Mouse (Mus musculus) c-Kit-negative CD71-positive TER-119-positive erythroid progenitor cells, embryonic 14.5 days (primary cell): ENCODE measurements around the gene Gm37240.

ENCODE experiments used
- DNase-seq: peaks from one replicate; pipeline ENCODE4 v3.0.0-alpha.2; 2013; ENCODE audit warnings: low read depth, low spot score

The Gm37240 gene

DNA sequence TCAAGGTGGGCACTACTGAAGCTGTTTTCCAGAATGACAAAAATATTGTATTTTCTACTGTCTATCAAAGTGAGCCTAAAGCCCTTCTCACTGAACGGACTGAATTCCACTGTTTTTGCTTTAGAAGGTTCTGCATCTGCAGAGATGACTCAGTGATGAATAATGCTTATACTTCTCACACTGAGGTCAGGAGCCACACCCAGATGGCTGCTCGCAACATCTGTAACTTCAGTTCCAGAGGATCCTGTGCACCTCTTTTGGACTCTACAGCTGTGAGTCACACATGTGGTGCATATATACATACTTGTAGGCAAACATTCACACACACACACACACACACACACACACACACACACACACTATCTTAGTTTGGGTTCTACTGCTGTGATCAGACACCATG is 602.8 kb downstream of the Gm37240 start:
- no peak for DNase-seq

DNA sequence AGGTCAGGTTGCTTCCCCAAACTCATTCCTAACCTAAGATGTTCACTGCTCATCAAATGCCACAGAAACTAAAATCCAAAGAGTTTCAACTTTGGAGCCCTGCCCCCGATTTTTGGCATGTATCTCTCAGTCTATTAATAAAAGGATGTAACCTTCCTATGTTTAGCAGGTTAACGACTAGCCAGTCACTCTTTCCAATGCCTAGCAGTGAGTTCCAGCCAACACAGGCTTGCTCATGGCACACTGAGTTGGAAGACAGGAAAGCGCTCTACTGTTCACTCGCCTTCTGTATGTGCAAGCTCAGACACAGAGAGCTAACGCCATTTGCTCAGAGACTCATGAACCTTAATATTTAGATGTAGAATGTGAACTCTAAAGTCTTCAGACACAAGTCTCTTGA is 604.5 kb downstream of the Gm37240 start:
- no peak for DNase-seq

DNA sequence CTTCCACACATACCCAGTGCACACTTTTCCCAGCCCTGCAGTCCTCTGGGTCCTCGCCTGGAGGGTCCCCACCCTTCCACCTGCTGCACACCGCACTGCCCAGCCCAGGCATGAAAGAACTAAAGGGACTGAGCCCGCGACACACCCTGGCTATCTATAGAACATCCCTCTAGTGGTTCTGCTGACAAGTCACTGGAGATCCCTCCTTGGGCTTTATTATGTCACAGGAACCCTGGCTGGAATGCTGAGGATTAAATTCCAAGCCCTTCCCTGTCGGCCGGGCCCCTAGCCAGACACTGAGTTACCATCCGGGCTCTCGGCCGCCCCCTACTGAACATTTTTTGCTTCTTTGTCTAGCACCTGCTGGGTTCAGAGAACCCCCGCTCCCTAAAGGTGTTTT is 612.2 kb downstream of the Gm37240 start:
- no peak for DNase-seq

DNA sequence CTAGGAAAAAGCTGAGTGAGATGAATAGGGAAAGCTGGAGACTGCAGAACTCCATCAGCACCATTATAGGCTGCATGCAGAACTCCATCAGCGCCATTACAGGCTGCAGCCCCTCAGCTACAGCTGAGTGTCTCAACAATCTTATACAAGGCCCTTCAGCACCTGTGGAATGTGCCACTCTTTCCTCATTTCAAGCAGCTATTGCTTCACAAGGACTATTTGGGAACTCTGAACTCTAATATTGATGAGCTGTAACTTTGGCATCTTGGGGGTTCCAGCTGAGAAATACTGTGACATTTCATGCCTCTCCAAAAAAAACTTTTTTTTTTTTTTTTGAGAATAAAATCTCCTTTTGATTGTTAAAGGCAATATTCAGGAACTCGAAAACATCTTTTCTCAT is 615.8 kb downstream of the Gm37240 start:
- no peak for DNase-seq

DNA sequence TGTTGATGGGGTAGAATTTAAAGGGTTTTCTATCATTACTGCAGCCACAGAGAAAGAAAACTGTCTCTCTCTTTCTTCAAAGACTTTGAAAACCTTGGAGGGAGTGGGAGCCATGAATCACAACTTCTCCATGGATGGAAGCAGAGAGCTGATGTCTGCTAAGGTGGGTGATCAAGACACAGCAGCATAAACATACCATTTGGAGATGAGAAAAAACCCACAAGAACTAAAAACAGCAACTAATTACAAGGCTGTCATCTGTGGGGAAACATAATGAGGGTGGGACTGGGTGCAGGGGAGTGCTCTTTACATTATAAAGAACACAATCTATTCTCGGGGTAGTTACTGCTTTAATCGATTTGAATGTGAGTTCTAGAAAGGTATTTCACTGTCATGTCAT is 622.4 kb downstream of the Gm37240 start:
- no peak for DNase-seq

DNA sequence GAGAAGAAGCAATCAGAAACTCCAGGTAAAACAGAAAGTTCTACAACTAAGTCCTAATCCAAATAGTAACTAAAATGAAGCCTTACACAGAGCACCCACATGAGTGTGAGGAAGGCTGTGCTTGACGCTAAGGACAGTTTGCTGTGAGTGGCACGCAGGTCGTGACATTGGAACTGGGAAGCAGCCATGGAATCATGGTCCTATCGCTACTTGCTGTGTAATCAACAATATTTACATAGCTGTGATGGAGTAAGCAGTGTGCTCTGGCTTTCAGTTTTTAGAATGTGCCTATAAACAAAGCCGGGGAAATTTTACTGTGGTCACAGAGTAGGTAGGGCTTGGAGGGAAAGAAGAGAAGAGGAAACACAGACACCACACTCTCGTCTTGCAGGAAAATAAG is 622.8 kb downstream of the Gm37240 start:
- DNase-seq = no peak

DNA sequence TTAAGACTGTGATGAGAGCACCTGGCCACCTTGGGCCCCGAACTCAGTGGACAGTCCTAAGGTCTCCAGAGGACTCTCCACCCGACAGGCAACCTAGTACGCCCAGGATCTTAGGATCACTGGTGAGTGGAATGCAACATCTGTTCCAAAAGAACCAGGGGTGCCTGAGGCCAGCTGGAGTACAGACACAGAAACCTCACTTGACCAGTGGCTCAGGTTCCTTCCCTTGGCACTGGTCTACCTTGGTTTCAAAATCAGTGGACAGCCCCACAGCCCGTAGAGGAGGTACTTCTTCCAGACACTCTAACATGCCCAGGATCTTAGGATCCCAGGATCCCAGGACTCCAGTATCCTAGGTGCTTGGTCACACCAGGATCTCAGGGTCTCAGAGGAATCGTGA is 632.8 kb downstream of the Gm37240 start:
- DNase-seq = no peak

DNA sequence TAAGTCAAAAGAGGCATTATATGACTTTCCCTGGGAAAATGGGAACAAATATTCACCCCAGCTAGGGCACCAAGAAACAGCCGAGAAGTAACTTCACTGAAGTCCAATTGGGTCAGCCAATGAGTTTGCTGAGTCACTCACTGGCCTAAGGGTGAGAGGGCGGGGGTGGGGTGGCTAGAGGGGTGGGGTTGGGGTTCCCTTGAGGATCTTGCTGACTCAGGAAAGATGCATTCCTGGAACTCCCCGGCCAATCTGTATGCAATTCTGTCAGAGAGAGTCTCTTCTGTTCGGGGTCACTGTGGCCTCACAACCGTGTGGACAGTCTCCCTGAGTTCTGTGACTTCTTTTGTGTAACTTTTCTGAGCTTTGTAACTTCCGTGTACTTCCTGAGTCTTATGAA is 635.7 kb downstream of the Gm37240 start:
- no peak for DNase-seq

DNA sequence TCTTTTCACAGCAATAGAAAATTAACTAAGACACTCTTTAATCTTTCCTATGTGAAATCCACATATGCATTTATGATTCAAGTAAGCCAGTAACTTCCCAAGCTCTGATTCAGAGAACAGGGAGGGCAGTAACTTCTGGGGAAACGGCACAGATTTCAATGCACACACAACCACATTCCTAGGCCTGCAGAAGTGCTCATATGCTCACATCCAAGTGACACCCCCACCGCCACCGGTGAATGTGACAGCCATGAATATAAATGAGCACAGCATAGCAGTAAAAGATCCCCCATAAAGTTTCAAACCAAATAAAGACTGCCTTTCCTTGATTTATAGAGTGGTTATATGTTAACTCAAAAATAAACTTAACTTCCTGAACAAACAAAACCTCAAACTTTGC is 641.2 kb downstream of the Gm37240 start:
- no peak for DNase-seq

DNA sequence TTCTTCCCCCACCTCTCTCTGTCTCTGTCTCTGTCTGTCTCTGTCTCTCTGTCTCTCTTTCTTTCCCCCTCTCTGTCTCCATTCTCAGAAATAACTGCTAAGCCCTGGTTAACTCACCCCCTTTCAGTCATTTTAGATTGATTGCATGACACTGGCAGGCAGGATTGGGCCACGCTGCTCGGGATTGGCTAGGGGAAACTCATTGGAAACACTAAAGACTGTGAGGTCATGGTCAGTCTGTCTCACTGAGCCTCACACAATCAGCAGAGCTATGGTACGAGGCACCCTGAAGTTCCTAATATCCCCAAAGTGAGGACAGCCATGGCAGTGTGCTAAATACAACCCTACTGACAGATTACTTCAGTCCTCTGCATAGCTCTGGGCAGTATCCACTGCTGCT is 650.8 kb downstream of the Gm37240 start:
- DNase-seq = no peak

DNA sequence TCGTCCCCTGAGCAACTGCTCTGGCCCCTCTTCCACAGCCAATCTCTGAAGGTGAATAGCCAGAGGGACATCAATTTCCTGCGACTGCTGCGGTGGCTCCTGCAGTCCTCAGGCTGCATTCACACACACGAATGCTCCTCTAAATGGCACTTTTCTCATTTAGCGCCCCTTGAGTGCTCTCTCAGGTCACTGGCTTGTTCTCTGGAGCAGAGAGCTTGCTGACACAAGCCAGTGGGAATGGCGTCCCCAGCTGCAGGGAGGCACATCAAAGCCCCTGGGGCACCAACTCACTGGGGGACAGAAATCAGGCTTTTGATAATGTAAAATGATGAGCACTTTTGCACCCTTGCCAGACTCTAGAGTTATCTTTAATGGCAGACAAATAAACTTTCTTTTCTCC is 654.5 kb downstream of the Gm37240 start:
- DNase-seq = no peak

DNA sequence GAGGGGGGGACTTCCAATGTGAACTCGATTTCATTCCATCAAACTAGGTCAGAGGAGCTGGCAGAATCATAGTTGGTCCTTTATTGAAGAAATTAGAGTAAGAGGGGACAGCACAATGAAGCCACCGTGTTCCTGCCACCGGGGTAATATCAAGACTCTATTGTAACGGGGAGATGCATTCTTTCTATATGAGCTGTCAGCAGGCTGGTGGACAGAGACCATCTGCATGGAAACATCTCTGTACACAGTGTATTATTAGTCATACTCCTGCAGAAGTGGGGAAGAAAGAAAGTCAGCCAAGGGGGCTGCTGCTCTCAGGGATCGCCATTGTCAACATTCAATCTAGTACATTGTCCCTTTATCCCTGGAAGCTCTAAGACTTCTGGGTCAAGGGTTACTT is 665.3 kb downstream of the Gm37240 start:
- DNase-seq = no peak

DNA sequence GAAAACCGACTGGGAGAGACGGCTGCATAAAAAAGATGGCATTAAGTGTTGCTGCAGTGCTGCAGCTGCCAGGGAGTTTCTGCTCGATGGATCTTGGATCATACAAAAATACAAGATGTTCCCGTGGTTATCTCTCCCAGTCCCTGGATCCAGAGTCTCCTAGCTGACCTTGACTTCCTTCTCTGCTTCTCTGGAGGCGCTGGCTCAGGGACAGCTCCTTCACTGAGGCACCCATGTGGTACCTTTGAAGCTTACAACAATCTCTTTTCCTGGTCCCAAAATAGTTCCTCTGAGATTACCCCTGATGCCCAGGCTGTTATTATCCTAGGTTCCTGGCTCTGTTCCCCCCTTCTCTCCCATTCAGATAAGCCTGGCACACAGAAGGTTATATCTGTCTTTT is 672.4 kb downstream of the Gm37240 start:
- DNase-seq = no peak

DNA sequence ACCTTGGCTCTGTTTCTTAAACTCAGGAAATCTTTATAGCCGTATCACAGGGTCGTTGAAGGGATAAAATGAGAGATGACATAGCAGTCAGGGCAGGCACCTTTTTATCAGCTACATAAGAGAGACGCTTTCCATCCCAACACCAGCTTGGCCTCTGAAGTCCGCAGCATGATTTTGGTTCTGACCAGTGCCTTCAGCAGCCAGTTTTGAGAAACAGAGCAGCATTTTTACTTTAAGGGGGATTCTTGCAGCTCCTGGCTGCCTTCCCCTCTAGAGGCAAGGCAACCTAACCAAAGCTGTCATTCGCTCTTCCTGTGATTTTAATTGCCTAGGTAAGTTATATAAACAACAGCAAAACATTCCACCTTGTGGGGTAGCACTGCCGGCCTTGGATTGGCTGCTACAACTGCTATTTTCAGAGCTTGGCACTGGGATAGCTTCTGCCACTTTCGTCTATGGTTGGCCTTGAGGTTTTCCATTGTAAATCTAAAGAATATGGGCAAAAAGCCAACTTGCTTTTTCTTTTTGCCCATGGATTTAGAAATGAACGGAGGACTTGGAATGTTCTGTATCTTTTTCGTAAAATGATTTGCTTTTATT is 674.5 kb downstream of the Gm37240 start:
- no peak for DNase-seq

DNA sequence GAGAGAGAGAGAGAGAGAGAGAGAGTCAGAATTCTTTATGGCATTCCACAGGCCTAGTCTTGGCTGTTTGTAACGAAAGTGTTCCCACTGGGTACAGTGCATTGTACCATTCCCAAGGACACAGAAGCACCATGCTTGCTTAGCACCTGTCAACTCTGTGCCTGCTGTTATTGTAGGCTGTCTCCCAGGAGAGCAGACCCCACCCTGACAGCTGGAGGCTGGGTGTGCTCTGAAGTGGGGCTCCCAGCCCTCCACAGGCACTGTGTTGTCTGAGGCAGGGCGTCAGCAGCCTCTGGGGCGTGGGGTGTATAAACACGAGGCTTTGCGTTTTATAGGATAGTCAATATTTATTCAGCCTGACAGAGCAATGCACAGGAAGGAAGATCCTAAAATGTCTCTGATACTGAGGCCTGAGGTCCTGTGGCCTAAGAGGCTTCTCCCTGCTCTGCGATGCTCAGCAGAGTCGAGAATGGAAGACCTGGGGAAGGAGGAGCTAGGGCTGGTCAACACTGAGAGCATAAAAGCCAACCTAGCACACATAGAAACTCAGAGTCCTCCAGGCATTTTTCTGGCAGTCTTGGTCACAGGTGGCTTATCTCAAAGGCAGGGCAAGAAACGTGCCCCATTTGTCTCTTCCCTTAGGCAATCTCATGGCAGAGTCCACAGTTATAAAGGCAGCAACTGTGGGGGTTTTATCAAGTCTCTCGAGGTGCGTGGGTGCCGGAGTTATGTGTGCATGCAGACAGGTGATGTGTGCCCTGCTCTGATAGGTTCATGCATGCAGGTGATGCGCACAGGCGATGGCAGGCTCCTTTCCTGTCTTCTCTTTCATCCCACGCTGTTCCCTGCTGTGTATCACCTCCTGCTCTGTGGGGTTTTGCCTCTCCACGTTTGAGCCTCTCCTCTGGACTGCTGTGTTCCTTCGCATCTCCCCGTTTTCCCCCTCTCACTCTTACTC is 677.2 kb downstream of the Gm37240 start:
- no peak for DNase-seq

DNA sequence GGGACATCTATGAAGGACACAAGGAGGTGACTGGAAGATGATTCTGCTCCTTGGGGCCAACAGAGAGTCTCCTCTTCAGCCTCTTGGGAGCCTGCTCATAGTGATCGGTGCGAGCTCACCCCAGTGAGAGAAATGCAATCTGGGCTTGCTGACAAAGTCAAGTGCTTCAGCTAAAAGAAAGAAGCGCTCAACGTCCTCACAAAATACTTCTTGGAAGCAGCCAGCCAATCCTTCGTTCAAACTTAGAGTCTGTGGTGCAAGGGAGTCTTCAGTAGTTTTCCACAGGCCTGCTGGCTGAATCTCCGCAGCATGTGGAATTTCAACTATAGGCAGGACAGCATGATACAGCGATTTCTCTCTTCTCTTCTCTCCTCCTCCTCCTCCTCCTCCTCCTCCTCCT is 680.8 kb downstream of the Gm37240 start:
- no peak for DNase-seq

DNA sequence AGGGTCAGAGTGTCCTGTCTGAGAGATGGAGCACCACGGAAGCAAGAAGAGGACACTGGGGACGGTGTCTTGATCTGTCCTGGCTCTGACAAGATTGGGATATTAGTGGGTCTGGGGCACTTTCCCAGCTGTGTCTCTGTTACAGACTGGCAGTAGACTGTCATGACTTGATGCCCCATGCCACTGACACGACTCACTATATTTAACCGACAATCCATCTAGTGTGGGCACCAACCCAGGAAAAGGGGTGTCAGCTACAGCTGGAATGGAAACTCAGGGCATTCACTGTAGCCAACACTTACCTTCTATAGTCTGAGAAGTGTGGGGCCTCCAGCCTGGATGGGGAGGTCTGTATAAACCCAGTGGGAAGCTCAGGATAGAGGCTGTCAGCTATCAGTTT is 681.4 kb downstream of the Gm37240 start:
- DNase-seq = no peak

DNA sequence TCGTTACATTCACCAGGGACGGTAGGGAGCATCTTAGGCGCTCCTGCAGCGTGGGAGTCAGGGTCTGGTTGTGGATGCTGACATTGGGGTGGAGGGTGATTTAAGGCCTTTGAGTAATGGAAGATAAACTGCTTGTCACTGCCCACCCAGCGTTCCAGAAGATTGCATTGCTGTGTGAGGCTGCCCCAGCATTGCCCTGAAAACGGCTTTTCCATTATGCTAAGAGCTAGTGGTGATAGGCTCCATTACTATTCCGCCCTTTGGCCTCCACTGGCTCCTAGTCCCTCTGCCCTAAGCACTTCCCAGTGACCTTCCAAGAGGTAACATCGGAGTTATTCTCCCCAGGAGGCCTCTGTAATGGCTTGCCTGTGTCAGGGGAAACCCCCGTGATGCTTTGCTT is 683.7 kb downstream of the Gm37240 start:
- no peak for DNase-seq

DNA sequence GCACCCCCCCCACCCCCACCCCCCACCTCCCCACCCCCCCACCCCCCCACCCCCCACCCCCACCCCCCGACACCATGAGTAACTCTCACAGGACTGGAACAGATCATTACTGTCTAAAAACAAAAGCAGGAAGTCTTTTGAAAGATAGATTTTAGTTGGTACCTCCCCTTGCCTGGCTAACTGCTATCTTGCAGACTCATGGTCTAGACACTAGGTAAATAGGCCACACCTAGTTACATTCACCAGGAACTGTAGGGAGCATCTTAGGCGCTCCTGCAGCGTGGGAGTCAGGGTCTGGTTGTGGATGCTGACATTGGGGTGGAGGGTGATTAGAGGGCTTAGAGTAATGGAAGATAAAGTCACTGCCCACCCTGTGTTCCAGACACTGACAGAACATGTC is 684.6 kb downstream of the Gm37240 start:
- DNase-seq = no peak

DNA sequence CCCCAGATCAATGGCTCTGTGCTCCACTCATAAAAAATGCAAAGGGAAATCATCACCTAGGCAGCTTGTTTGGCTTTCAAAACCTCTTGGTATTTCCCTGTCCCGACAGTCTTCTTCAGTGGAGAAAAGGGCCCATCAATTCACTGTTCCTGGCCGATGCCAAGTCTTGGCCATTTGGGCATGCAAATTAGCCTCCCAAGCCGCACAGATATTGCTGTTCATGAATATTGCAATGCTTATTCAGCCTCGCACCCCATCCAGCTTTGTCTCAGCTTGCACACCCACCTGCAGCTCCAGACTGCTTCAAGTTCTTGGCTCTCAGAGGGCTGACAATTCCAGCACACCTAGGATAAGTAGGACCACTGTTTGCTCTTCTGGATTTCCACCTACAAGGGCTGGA is 685.5 kb downstream of the Gm37240 start:
- no peak for DNase-seq

DNA sequence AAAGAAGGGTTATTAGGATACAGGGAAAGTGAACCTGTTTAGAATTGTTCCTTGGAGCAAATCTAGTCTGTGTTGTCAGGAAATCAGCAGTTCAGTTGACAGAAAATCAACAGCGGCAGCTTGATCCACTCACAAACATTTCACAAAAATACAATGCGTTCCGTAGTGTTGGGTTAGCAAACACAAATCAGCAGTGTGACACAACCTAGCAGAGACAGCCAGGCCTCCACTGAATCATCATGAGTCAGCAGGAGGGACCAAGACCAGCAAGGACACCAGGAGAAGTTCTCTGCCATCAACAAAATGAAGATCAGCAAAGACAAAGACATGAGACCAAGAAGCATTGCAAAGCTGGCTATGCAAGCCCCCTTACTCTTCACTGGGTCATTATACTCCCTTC is 688.8 kb downstream of the Gm37240 start:
- no peak for DNase-seq

DNA sequence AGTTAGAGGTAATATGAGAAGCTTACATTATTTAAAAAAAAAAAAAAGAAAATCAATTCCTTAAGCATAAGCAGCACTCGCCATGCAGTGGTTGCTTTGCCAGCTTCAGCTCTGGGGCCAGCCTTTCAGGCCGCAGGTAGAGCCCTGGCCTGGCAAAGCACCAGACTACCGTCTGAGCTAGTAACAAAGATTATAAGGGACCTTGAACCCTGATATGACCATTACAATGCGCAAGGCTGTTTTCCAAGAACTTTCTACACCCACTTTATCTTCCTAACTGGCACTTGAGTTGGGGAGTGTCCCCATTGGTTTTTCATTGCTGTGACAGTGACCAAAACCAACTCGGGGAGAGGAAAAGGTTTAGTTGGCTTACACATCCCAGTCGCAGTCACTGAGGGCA is 690.2 kb downstream of the Gm37240 start:
- no peak for DNase-seq

DNA sequence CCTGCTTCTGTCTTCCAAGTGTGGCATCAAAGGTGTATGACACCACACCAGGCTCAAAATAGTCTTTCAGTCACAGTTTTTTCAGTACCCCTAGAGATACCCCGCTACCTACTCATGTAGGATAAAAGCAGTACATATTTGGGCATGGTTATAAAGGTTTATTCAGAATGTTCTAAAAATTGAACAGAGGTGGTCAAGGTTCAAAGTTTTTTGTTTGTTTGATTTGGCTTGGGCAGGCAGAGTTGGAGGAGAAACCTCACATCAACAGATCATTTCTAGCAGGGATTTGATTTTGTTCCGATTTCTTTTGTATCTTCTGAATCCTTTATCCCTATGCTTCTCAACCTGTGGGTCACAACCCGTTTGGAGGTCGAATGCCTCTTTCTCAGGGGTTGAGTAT is 690.7 kb downstream of the Gm37240 start:
- no peak for DNase-seq
